Mouse (Mus musculus): ENCODE data around the gene Nxf1.
A peak's percentile ranks its signal among the peaks of the same experiment; 100 is the strongest.

DNA sequence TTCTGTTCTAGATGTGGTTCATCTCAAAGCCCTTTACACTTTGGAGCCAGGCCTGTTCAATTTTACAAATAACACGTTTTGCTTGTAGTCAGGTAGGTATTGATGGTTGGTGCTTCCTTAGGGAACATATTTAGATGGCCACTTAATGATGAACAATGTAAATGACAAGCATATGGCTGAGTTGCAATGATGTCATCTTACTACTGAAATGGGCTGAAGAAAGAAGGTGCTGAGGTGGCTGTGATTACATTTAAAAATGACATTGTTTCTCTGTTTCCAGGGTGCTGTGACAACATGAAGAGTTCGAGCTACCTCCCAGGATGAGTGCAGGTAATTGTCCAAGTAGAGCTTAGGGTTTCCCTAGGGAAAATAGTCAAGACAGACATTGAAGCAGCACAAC, 32.5 kb upstream of the Nxf1 start:
- TF ChIP-seq CTCF (IDR thresholded peaks at IDR 0.05; ENCODE audit: low read depth, low read length): no peak
- TF ChIP-seq TAL1 (conservative IDR thresholded peaks at IDR 0.05; ENCODE audit: low read depth, low read length): no peak
- TF ChIP-seq GATA1 (IDR thresholded peaks at IDR 0.05; ENCODE audit: borderline replicate concordance, low read length): no peak
- TF ChIP-seq POLR2AphosphoS5 (IDR thresholded peaks at IDR 0.05; ENCODE audit: insufficient replicate concordance, low read depth, low read length): peak; percentile 66; the same call in 1 of the 2 replicates
- TF ChIP-seq GATA2 (IDR thresholded peaks at IDR 0.05; ENCODE audit: borderline replicate concordance, low read depth, low read length): no peak
